Mouse (Mus musculus) forebrain, embryonic 11.5 days (tissue): ENCODE results near the gene Brip1. TPM values are rescaled to one million over a fixed set of nuclear protein-coding genes. Genes with fewer than 3 reads are reported as not detected.

Experiments used
- ATAC-seq: fragments of 200-750 bp; cut with Nextera tagmentation; replicated peaks from 2 replicates; pipeline ENCODE4 v1.8.0; 2017; ENCODE audit warnings: moderate TSS enrichment; ENCODE audit not compliant: low FRiP score
- DNase-seq: peaks from one replicate; pipeline ENCODE4 v3.0.0-alpha.2; 2017; ENCODE audit warnings: low spot score
- H3K27ac ChIP-seq: fragments of 300-500 bp; sonication (generic); 2 replicates; pipeline ENCODE4 v1.5.1; 2014; ENCODE audit warnings: low read depth, low read length
- H3K27me3 ChIP-seq: fragments of 300-500 bp; sonication (generic); 2 replicates; pipeline ENCODE4 v1.6.1; 2014; ENCODE audit warnings: mild to moderate bottlenecking, low read length, mixed read lengths; ENCODE audit not compliant: control insufficient read depth, insufficient read depth
- H3K36me3 ChIP-seq: fragments of 300-500 bp; sonication (generic); 2 replicates; pipeline ENCODE4 v1.6.1; 2014; ENCODE audit warnings: mild to moderate bottlenecking, low read length, moderate library complexity, mixed read lengths; ENCODE audit not compliant: control insufficient read depth, insufficient read depth
- H3K4me1 ChIP-seq: fragments of 300-500 bp; sonication (generic); replicated peaks from 2 replicates; pipeline ENCODE4 v1.6.1; 2014; ENCODE audit warnings: low read length, mixed read lengths; ENCODE audit not compliant: control insufficient read depth, insufficient read depth
- H3K4me2 ChIP-seq: fragments of 300-500 bp; sonication (generic); 2 replicates; pipeline ENCODE4 v1.6.1; 2014; ENCODE audit warnings: low read depth, mild to moderate bottlenecking, low read length, moderate library complexity, mixed read lengths; ENCODE audit not compliant: severe bottlenecking
- H3K4me3 ChIP-seq: fragments of 300-500 bp; sonication (generic); 2 replicates; pipeline ENCODE4 v1.5.1; 2014; ENCODE audit warnings: low read depth, low read length
- H3K9ac ChIP-seq: fragments of 300-500 bp; sonication (generic); 2 replicates; pipeline ENCODE4 v1.6.1; 2014; ENCODE audit warnings: low read length
- H3K9me3 ChIP-seq: fragments of 300-500 bp; sonication (generic); 2 replicates; pipeline ENCODE4 v1.6.1; 2016; ENCODE audit warnings: low read length, mixed read lengths; ENCODE audit not compliant: control insufficient read depth
- WGBS: fragments of 180-500 bp; shearing (Covaris S2); extraction: QIAGEN DNeasy Blood & Tissue Kit; methylation state at CpG from one replicate; pipeline ENCODE4 v1.1.7; 2014; 5-methylcytosine and 5-hydroxymethylcytosine counted together
- polyA plus RNA-seq: library from polyadenylated mRNA; unstranded; fragments of >200 nt; fragmentation: Nextera tagmentation; extraction: Ambion mirVana; gene quantifications from 2 replicates; pipeline ENCODE4 v1.2.1, GENCODE M21; 2014

The Brip1 gene
- polyA plus RNA-seq, 1 experiment from 2014 or later, result 12.7 TPM

DNA sequence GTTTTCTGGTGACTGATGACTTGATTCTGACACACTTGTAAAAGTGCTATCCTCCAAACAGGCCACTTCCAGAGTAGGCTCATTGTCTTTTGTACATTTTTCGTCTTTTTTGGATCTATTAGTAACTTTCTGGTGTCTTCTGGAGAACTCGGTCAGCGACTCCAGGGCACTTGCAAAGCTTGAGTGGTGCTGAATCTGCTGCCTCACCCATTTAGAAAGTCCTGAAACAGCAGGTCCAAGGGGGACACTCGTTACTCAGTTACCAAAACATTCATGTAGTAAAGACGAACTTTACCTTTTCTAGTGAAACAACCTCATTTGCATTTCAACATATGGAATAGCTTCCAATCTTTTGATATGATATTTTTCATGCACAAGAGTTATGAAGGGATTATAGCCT, 136.1 kb downstream of the Brip1 start:
- Histone ChIP-seq H3K9me3 (no peaks in the 10 kb centered on the region), H3K27me3 (no peaks in the 10 kb centered on the region), H3K27ac (no peak overlapping the region), H3K9ac (no peak overlapping the region), H3K4me3 (no peak overlapping the region), H3K4me1 (no peaks in the 10 kb centered on the region), H3K36me3 (no peaks in the 10 kb centered on the region), H3K4me2 (no peak overlapping the region)
- WGBS, result 90% methylated on average over 5 of the region's 5 CpGs
- no peak for ATAC-seq
- no peak for DNase-seq

DNA sequence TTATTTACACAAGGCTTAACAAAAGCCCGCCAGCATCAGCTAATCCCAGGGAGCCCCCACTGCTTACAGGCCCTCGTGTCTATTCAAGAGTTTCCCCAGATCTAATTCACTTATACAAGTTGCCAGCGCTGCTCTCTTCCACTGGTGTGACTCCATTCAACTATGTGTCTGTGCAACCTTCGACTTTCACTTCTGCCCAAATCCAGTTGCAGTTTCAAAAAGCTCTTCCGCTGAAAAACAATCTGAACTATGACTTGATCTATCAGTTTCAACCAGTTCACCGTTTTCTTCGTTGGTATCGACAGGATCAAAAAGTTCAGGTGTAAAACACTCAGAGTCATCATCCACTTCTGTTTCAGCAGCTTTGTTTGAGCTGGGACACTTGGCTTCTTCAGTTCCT, 139.8 kb downstream of the Brip1 start:
- no peak overlapping the region for H3K27ac ChIP-seq
- WGBS, result 68% methylated on average over 8 of the region's 8 CpGs
- H3K9ac ChIP-seq, result no peak overlapping the region
- DNase-seq (no peak), ATAC-seq (no peak)
- no peaks in the 10 kb centered on the region for H3K4me1 ChIP-seq
- H3K4me3 ChIP-seq, result no peak overlapping the region
- H3K9me3 ChIP-seq, result no peaks in the 10 kb centered on the region
- no peaks in the 10 kb centered on the region for H3K27me3 ChIP-seq
- no peaks in the 10 kb centered on the region for H3K36me3 ChIP-seq
- no peak overlapping the region for H3K4me2 ChIP-seq

DNA sequence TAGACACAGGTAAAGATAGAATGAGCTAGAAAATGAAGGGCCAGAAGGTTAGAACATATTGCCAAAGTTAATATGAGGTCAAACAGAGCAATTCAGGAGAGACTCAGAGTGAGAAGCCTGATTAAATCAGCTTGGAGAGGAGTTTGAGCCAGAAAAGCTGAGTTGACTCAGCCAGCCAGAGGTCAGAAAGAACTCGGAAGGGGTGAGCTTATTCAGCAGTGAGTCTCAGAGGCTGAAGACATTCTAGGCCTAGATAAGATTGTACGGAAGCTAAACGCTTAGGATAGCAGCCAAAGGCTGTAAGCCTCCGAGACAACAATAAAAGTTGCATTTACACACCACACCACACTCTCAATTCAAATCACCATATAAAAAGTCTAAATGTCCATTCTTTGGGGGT, 141.9 kb downstream of the Brip1 start:
- Histone ChIP-seq H3K4me1 (no peaks in the 10 kb centered on the region), H3K4me3 (no peak overlapping the region)
- 87% methylated on average over 4 of the region's 4 CpGs for WGBS

DNA sequence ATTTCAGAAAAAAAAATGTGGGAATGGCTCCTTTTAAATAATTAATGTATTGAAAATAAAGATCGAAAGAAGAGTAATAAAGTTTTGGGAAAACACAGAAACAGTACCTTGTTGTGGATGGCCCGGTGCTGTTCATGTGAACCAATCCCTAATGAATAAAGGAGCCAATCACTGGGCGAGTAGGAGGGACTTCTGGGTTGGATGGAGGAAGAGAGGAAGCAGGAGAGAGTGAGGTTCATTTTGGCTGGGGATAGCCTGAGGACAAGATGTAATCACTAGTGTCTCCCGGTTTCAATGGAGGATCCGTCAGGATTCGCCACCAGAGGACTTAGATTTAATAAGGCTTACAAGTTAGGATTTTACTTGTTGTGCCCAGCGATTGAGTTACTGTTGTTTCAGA, 145.2 kb downstream of the Brip1 start:
- no peak for ATAC-seq

More for the DNA sequence above, 141.9 kb downstream of the Brip1 start:
- Histone ChIP-seq H3K9me3 (no peaks in the 10 kb centered on the region), H3K27me3 (no peaks in the 10 kb centered on the region), H3K9ac (no peak overlapping the region), H3K4me2 (no peak overlapping the region), H3K36me3 (no peaks in the 10 kb centered on the region), H3K27ac (no peak overlapping the region)
- DNase-seq (no peak), ATAC-seq (no peak)

DNA sequence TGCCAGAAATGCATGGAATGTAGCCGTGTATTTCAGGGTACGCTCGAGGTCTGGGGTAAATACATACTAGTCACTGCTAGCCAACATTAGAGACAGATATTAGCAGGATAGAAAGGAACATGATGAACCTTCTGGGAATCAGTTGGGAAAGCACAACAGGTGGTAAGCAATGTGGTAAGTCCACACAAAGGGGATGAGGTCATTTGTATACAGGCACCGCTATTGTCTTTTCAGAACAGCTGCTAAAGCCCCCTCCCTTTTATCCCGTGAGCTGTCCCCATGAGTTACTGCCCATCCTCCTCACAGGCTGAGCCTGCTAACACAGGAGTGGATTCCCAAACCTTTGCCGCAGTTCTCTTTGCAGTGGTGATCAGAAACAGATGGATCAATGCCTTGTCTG, 149.6 kb downstream of the Brip1 start:
- DNase-seq (no peak), ATAC-seq (no peak)
- Histone ChIP-seq H3K9me3 (no peaks in the 10 kb centered on the region), H3K27ac (no peak overlapping the region), H3K36me3 (no peaks in the 10 kb centered on the region), H3K4me2 (no peak overlapping the region), H3K27me3 (no peaks in the 10 kb centered on the region), H3K4me3 (no peak overlapping the region), H3K9ac (no peak overlapping the region), H3K4me1 (peaks cover 5% of the 10 kb centered on the region; the same call in 1 of the 2 replicates)
- WGBS, result 18% methylated on average over 6 of the region's 6 CpGs

More for the DNA sequence above, 145.2 kb downstream of the Brip1 start:
- no peak overlapping the region for H3K9ac ChIP-seq
- H3K4me3 ChIP-seq, result no peak overlapping the region
- DNase-seq, result no peak
- no peak overlapping the region for H3K27ac ChIP-seq
- no peaks in the 10 kb centered on the region for H3K36me3 ChIP-seq
- WGBS, result 70% methylated on average over 7 of the region's 7 CpGs
- H3K27me3 ChIP-seq, result no peaks in the 10 kb centered on the region
- no peaks in the 10 kb centered on the region for H3K9me3 ChIP-seq
- no peak overlapping the region for H3K4me2 ChIP-seq
- peaks cover 5% of the 10 kb centered on the region; the same call in 1 of the 2 replicates for H3K4me1 ChIP-seq

DNA sequence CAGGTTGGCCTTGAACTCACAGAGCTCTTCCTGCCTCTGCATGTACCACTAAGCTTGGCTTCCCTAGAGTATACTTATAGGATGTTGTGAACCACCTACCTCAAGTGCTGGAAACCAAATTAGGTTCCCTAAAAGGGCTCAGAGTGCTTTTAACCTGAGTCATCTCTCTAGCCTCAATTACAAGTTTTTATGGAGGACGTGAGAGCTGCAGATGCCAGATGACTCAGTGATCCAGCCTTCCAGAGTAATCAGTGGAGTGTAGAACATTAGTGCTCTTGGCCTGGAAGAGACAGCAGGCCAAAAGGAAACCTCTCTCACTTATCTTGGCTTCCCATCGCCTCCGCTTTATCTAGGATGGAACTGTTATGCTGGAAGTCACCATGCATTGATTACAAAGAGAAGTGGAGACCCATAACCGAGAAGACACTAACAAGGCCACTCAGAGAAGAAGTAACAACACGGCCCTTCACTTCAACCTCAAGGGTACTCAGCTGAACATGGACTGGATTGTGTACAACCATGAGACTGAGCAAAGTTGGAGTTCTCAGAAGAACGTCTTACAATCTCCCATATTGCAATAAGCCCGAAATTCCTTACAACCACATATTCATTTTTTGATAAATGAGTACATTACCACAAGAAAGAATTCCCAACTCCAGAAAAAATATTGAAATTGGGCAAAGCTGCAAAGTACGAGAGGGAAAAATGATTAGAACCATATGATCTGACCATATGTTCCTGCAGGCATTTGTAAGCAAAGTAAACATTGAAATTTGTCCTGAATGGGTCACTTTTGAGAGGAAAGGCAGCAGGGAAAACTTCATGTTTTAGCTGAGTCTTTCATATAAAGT, 150.3 kb downstream of the Brip1 start:
- H3K36me3 ChIP-seq, result no peaks in the 10 kb centered on the region
- ATAC-seq (no peak), DNase-seq (no peak)
- H3K27me3 ChIP-seq, result no peaks in the 10 kb centered on the region
- no peak overlapping the region for H3K9ac ChIP-seq
- no peak overlapping the region for H3K27ac ChIP-seq
- peaks cover 5% of the 10 kb centered on the region; the same call in 1 of the 2 replicates for H3K4me1 ChIP-seq
- no peak overlapping the region for H3K4me3 ChIP-seq
- 86% methylated on average over 8 of the region's 8 CpGs for WGBS
- no peak overlapping the region for H3K4me2 ChIP-seq
- H3K9me3 ChIP-seq, result no peaks in the 10 kb centered on the region

DNA sequence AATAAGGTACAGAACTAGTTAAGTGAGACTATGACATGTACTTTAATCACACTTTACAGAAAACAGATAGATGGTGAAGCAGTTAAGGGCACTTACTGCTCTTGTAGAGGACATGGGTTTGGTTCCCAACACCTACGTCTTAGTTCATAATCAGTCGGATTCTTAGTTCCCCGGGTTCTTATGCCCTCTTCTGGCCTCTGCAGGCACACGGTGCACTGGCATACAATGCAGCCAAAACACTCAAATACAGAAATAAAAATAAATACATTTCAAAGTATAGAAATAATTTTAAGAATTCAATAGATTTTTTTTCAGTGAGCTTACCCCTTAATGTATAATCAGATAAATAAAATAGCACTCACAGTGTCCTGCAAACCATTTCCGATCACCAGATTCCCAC, 161.0 kb downstream of the Brip1 start:
- no peak overlapping the region for H3K4me3 ChIP-seq
- no peaks in the 10 kb centered on the region for H3K27me3 ChIP-seq
- no peak overlapping the region for H3K9ac ChIP-seq
- H3K4me2 ChIP-seq, result no peak overlapping the region
- DNase-seq, result no peak
- H3K4me1 ChIP-seq, result no peaks in the 10 kb centered on the region; the same call in 1 of the 2 replicates
- H3K27ac ChIP-seq, result peak overlapping the region; percentile 48; the same call in 1 of the 2 replicates
- 75% methylated on average over 5 of the region's 5 CpGs for WGBS
- no peaks in the 10 kb centered on the region for H3K9me3 ChIP-seq
- no peak for ATAC-seq
- no peaks in the 10 kb centered on the region for H3K36me3 ChIP-seq

DNA sequence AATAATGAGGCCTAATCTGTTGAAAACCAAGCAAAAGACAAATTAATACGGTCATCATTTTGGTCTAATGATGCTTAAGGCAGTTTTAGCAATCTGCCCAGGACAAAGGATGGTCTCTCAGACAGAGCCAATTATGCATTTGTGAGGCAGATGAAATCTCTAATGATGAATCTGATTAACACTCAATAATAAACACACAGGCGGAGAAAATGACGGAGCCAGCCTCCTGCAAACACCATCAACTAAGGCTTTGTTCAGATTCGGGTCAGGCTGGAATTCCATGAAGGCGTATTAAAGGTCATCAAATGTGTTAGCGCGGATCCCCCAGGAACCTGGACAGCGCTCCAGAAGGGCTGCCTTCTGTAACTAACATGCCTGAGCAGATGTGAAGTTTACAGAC, 161.6 kb downstream of the Brip1 start:
- Histone ChIP-seq H3K9ac (no peak overlapping the region), H3K27ac (peak overlapping the region; percentile 48; the same call in 1 of the 2 replicates), H3K4me3 (no peak overlapping the region), H3K36me3 (no peaks in the 10 kb centered on the region), H3K4me1 (no peaks in the 10 kb centered on the region; the same call in 1 of the 2 replicates), H3K9me3 (no peaks in the 10 kb centered on the region), H3K4me2 (no peak overlapping the region), H3K27me3 (no peaks in the 10 kb centered on the region)
- peak; percentile 42; the same call in 1 of the 2 replicates for ATAC-seq
- WGBS, result 43% methylated on average over 8 of the region's 8 CpGs
- peak; percentile 67 for DNase-seq

DNA sequence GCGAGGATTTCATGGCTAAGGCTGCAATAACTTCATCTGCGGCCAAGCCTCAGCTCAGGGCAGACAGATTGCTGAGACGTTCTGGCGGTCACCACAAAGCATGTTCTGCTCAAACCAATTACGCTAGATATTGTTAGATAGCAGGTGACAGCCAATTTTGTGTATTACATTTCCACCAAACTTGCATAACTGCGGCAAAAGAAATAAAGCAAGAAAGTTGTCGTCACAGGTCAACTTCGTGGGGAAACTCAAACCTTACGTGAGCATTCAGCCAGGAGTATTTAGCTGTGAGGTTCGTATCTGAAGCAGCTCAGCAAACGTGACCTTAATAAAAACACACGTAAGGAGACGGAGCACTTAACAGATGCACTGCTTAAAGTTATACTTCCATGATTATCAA, 162.3 kb downstream of the Brip1 start:
- DNase-seq (no peak), ATAC-seq (no peak)
- H3K4me2 ChIP-seq, result no peak overlapping the region
- no peaks in the 10 kb centered on the region for H3K36me3 ChIP-seq
- H3K4me1 ChIP-seq, result no peaks in the 10 kb centered on the region; the same call in 1 of the 2 replicates
- no peak overlapping the region for H3K9ac ChIP-seq
- no peak overlapping the region for H3K27ac ChIP-seq
- 77% methylated on average over 13 of the region's 13 CpGs for WGBS
- no peak overlapping the region for H3K4me3 ChIP-seq
- no peaks in the 10 kb centered on the region for H3K27me3 ChIP-seq
- H3K9me3 ChIP-seq, result no peaks in the 10 kb centered on the region
